ENCODE assay signal across 12 mouse cellular contexts in genomic region chr15:87698562-87699320, GRCm38 (mm10).
DNase-seq lines count a peak whose midpoint lies in the region; ATAC-seq lines count a peak whose summit lies in the region.
"Had no signal": no experiment of that assay in that cellular context is flagged by ENCODE, and none has a peak within 500 bp of the region (broad histone marks: within the 10 kb centered on the region; RNA-seq: fewer than 3 reads in every experiment).

No protein-coding gene starts in this region.

- peak; percentile 48; the same call in 1 of the 2 replicates for ATAC-seq in forebrain, embryonic 13.5 days
- 0 out of 2 replicates have a peak, but pooled peaks have one; percentile 30 for ATAC-seq in midbrain, embryonic 15.5 days (replicated peaks)
- ATAC-seq in neural tube, embryonic 15.5 days (ENCODE audit: low FRiP score), result no peak
- ATAC-seq: Patski had no signal

- H3K27ac ChIP-seq in forebrain, embryonic 13.5 days, result no peak overlapping the region; the same call in none of the 2 replicates
- no peak overlapping the region for H3K27ac ChIP-seq in forebrain, embryonic 10.5 days
- H3K27ac ChIP-seq in midbrain, embryonic 15.5 days, result no peak overlapping the region
- H3K27ac ChIP-seq in midbrain, embryonic 10.5 days (replicated peaks), result no peak overlapping the region
- H3K27ac ChIP-seq in neural tube, embryonic 15.5 days (replicated peaks), result peak overlapping the region; percentile 51
- H3K27ac ChIP-seq: hindbrain, embryonic 12.5 days had no signal

- H3K27me3 ChIP-seq in forebrain, embryonic 13.5 days, result no peaks in the 10 kb centered on the region
- H3K27me3 ChIP-seq in forebrain, embryonic 10.5 days (ENCODE audit: poor library complexity, severe bottlenecking), result no peaks in the 10 kb centered on the region
- no peaks in the 10 kb centered on the region for H3K27me3 ChIP-seq in midbrain, embryonic 15.5 days (replicated peaks)
- no peaks in the 10 kb centered on the region for H3K27me3 ChIP-seq in midbrain, embryonic 10.5 days (ENCODE audit: low read depth, poor library complexity, severe bottlenecking)
- H3K27me3 ChIP-seq in neural tube, embryonic 15.5 days (replicated peaks), result no peaks in the 10 kb centered on the region
- H3K27me3 ChIP-seq: hindbrain, embryonic 12.5 days; Patski had no signal

- no peak for DNase-seq in forebrain, embryonic 10.5 days (ENCODE audit: extremely low spot score, low spot score)
- DNase-seq in midbrain, embryonic 10.5 days (ENCODE audit: low spot score), result no peak
- DNase-seq in cerebellum, postnatal 14 days, result peak; percentile 67 to 69
- DNase-seq in layer of hippocampus, adult 9-10 months (ENCODE audit: low spot score), result no peak
- DNase-seq in spleen, postnatal 36 days (ENCODE audit: low spot score in 2 of 2), result no peak
- DNase-seq: heart, adult 11 months; kidney, postnatal 4 days had no signal

- no peak overlapping the region for H3K4me3 ChIP-seq in forebrain, embryonic 13.5 days
- H3K4me3 ChIP-seq in forebrain, embryonic 10.5 days, result no peak overlapping the region
- no peak overlapping the region for H3K4me3 ChIP-seq in midbrain, embryonic 15.5 days
- H3K4me3 ChIP-seq in midbrain, embryonic 10.5 days, result no peak overlapping the region
- H3K4me3 ChIP-seq in neural tube, embryonic 15.5 days (replicated peaks), result no peak overlapping the region
- H3K4me3 ChIP-seq: hindbrain, embryonic 12.5 days had no signal

- H3K9me3 ChIP-seq in forebrain, embryonic 13.5 days (replicated peaks), result peaks cover 12% of the 10 kb centered on the region
- H3K9me3 ChIP-seq in forebrain, embryonic 10.5 days, result peaks cover 20% of the 10 kb centered on the region
- H3K9me3 ChIP-seq in midbrain, embryonic 15.5 days, result no peaks in the 10 kb centered on the region
- H3K9me3 ChIP-seq in midbrain, embryonic 10.5 days (replicated peaks), result peaks cover 18% of the 10 kb centered on the region; the same call in 1 of the 2 replicates
- 0 out of 2 replicates have a peak, but pooled peaks cover 4% of the 10 kb centered on the region for H3K9me3 ChIP-seq in neural tube, embryonic 15.5 days (replicated peaks)

- H3K9ac ChIP-seq in forebrain, embryonic 13.5 days, result no peak overlapping the region
- no peak overlapping the region for H3K9ac ChIP-seq in midbrain, embryonic 15.5 days
- H3K9ac ChIP-seq in neural tube, embryonic 15.5 days (replicated peaks), result no peak overlapping the region
- H3K9ac ChIP-seq: hindbrain, embryonic 12.5 days had no signal

- H3K36me3 ChIP-seq in forebrain, embryonic 13.5 days (ENCODE audit: poor library complexity, severe bottlenecking), result peaks cover 10% of the 10 kb centered on the region
- H3K36me3 ChIP-seq in forebrain, embryonic 10.5 days (replicated peaks), result peaks cover 38% of the 10 kb centered on the region
- H3K36me3 ChIP-seq in midbrain, embryonic 15.5 days (replicated peaks), result peaks cover 5% of the 10 kb centered on the region
- H3K36me3 ChIP-seq in midbrain, embryonic 10.5 days, result peaks cover 38% of the 10 kb centered on the region
- H3K36me3 ChIP-seq in neural tube, embryonic 15.5 days, result peaks cover 8% of the 10 kb centered on the region; the same call in 1 of the 2 replicates

- WGBS in forebrain, embryonic 13.5 days, result 56% methylated on average over 14 of the region's 14 CpGs
- 92% methylated on average over 14 of the region's 14 CpGs for WGBS in forebrain, embryonic 10.5 days
- WGBS in midbrain, embryonic 15.5 days, result 63% methylated on average over 14 of the region's 14 CpGs
- WGBS in midbrain, embryonic 10.5 days, result 88% methylated on average over 14 of the region's 14 CpGs
- 36% methylated on average over 14 of the region's 14 CpGs for WGBS in neural tube, embryonic 15.5 days

- no peak overlapping the region for H3K4me2 ChIP-seq in forebrain, embryonic 13.5 days
- no peak overlapping the region for H3K4me2 ChIP-seq in midbrain, embryonic 15.5 days
- no peak overlapping the region for H3K4me2 ChIP-seq in neural tube, embryonic 15.5 days
- H3K4me2 ChIP-seq: hindbrain, embryonic 12.5 days had no signal

- peaks cover 22% of the 10 kb centered on the region for H3K4me1 ChIP-seq in forebrain, embryonic 13.5 days
- H3K4me1 ChIP-seq in forebrain, embryonic 10.5 days, result no peaks in the 10 kb centered on the region; the same call in 1 of the 2 replicates
- peaks cover 25% of the 10 kb centered on the region for H3K4me1 ChIP-seq in midbrain, embryonic 15.5 days
- H3K4me1 ChIP-seq in midbrain, embryonic 10.5 days, result peaks cover 6% of the 10 kb centered on the region; the same call in 1 of the 2 replicates
- H3K4me1 ChIP-seq in neural tube, embryonic 15.5 days, result peaks cover 32% of the 10 kb centered on the region

Comparison
In these comparisons a context has a peak if more than half of its experiments do, and no peak if none do; other contexts are left out.
1. DNase-seq: peak in cerebellum, postnatal 14 days (2 of 2); none in forebrain, embryonic 10.5 days (single experiment), midbrain, embryonic 10.5 days (single experiment), layer of hippocampus, adult 9-10 months (single experiment) and spleen, postnatal 36 days (0 of 2).